Mouse (Mus musculus) midbrain, postnatal 0 days (tissue): ENCODE results near the gene Supt3. TPM values are rescaled to one million over a fixed set of nuclear protein-coding genes. Genes with fewer than 3 reads are reported as not detected.

Experiments used
- ATAC-seq: fragments of 200-750 bp; cut with Nextera tagmentation; 2 replicates; pipeline ENCODE4 v1.8.0; 2017; ENCODE audit warnings: moderate number of reproducible peaks, mild to moderate bottlenecking, moderate TSS enrichment, moderate library complexity; ENCODE audit not compliant: low FRiP score
- DNase-seq: peaks from one replicate; pipeline ENCODE4 v3.0.0-alpha.2; 2015; ENCODE audit warnings: low spot score
- H3K27ac ChIP-seq: fragments of 300-500 bp; sonication (generic); 2 replicates; pipeline ENCODE4 v1.5.1; 2014; ENCODE audit warnings: low read depth, mild to moderate bottlenecking, low read length, mixed read lengths
- H3K27me3 ChIP-seq: fragments of 300-500 bp; sonication (generic); 2 replicates; pipeline ENCODE4 v1.6.1; 2014; ENCODE audit warnings: low read length, control low read depth, mixed read lengths; ENCODE audit not compliant: insufficient read depth
- H3K36me3 ChIP-seq: fragments of 300-500 bp; sonication (generic); 2 replicates; pipeline ENCODE4 v1.6.1; 2014; ENCODE audit warnings: low read length, control low read depth, mixed read lengths; ENCODE audit not compliant: insufficient read depth
- H3K4me1 ChIP-seq: fragments of 300-500 bp; sonication (generic); 2 replicates; pipeline ENCODE4 v1.6.1; 2014; ENCODE audit warnings: mild to moderate bottlenecking, control low read depth, antibody characterized with exemption, low read length, mixed read lengths; ENCODE audit not compliant: insufficient read depth
- H3K4me2 ChIP-seq: fragments of 300-500 bp; sonication (generic); 2 replicates; pipeline ENCODE4 v1.6.1; 2014; ENCODE audit warnings: low read depth, mild to moderate bottlenecking, low read length, mixed read lengths; ENCODE audit not compliant: poor library complexity, severe bottlenecking
- H3K4me3 ChIP-seq: fragments of 300-500 bp; sonication (generic); 2 replicates; pipeline ENCODE4 v1.5.1; 2014; ENCODE audit warnings: low read depth, mild to moderate bottlenecking, low read length, moderate library complexity
- H3K9ac ChIP-seq: fragments of 300-500 bp; sonication (generic); replicated peaks from 2 replicates; pipeline ENCODE4 v1.6.1; 2014; ENCODE audit warnings: mild to moderate bottlenecking, low read length, moderate library complexity, mixed read lengths; ENCODE audit not compliant: poor library complexity, severe bottlenecking
- H3K9me3 ChIP-seq: fragments of 300-500 bp; sonication (generic); 2 replicates; pipeline ENCODE4 v1.6.1; 2016; ENCODE audit warnings: low read length, control low read depth
- CTCF ChIP-seq: IDR thresholded peaks from 2 replicates; pipeline ENCODE4 v1.5.1; 2016; ENCODE audit warnings: antibody characterized with exemption, mild to moderate bottlenecking
- WGBS: fragments of 180-500 bp; shearing (Covaris S2); extraction: QIAGEN DNeasy Blood & Tissue Kit; methylation state at CpG from one replicate; pipeline ENCODE4 v1.1.7; 2014; 5-methylcytosine and 5-hydroxymethylcytosine counted together
- polyA plus RNA-seq: library from polyadenylated mRNA; unstranded; fragments of >200 nt; fragmentation: Nextera tagmentation; extraction: Ambion mirVana; gene quantifications from 2 replicates; pipeline ENCODE4 v1.2.1, GENCODE M21; 2015
- total RNA-seq: library from RNA; depleted of rRNA; stranded (reverse); fragments of >200 nt; gene quantifications from 2 replicates; pipeline ENCODE4 v1.2.3, GENCODE M21; 2014

The Supt3 gene
- total and polyA plus RNA-seq, 2 experiments from 2014 or later: 5.7 to 23.3 TPM

DNA sequence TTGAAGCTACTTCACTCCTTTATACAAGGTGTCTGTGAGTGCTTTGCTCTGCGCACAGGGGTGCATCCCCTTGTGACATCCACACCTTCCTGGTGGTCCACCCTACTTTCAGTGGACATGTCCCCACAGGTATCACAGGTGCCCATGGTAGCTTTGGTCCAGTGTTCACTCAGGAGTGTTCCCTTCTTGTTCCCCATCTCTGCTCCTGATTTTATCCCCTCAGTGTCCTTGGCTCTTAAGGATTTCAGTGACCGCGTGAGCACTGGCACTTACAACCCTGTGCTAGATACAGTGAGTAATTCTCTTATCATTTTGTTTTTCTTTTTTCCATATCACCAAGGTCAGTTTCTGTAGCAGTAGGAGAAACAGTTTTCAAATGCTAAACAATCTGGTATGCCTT, 171.4 kb downstream of the Supt3 start:
- DNase-seq (no peak), ATAC-seq (no peak)
- Histone ChIP-seq H3K36me3 (no peaks in the 10 kb centered on the region), H3K9me3 (no peaks in the 10 kb centered on the region), H3K4me2 (no peak overlapping the region), H3K4me3 (no peak overlapping the region), H3K4me1 (no peaks in the 10 kb centered on the region), H3K9ac (no peak overlapping the region), H3K27ac (no peak overlapping the region), H3K27me3 (no peaks in the 10 kb centered on the region)
- TF ChIP-seq CTCF: no peak
- 97% methylated on average over 3 of the region's 3 CpGs for WGBS

DNA sequence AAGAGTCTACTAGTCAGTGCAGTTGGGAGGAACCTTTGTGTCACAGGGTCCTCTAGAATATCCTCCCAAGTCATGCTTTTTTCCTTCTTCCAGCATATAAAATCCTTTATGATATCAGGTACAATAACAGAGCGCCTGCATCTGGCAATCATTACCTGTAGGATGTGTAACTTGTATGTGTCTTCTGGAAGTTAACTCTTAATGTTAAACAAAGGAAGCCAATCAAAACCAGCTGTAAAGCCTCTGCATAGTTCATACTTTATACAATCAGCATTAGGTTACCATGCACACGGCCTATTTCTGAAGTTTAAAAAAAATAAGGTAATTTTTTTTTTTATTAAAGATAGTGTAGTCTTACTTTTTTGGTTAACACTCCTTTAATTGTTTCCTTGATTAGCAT, 179.7 kb downstream of the Supt3 start:
- Histone ChIP-seq H3K27ac (no peak overlapping the region), H3K36me3 (no peaks in the 10 kb centered on the region), H3K4me3 (no peak overlapping the region), H3K9ac (no peak overlapping the region), H3K27me3 (no peaks in the 10 kb centered on the region), H3K9me3 (no peaks in the 10 kb centered on the region), H3K4me2 (no peak overlapping the region), H3K4me1 (no peaks in the 10 kb centered on the region)
- no peak for ATAC-seq
- no peak for TF ChIP-seq CTCF
- no peak for DNase-seq
- 97% methylated on average over 2 of the region's 2 CpGs for WGBS

DNA sequence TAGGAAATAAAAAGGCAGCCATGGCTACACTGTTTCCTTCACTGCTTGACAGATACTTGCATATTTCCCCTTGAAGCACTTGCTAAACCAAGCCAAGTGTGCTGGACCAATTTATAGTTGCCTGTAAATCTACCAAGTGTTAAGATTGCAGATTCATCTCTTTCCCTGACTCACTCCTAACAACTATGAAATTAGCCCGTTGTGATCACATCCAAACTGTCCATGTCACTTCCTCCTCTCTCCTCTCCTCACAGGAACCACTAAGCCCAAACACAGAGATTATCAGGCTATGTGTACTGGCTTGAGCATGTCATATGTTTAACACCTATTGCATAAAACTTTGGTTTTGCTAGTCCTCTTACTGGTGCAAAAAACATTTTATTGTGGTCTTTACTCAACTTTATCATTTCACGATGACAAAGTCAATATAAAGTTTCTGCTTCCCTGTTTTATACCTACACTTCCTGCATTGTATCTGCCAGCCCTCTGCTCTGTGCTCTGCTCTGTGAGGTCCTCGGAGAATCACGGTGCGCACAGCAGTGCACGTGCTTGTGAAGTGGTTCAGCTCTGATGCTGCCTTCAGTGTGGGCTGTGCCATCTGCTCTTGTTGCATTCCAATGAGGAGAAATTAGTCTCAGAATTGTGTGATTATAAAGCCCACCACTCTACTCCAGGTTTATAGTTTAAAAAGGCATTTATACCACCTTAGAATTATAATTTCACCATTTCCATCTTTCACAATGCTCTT, 186.3 kb downstream of the Supt3 start:
- no peak overlapping the region for H3K4me3 ChIP-seq
- H3K4me2 ChIP-seq: no peak overlapping the region
- no peaks in the 10 kb centered on the region for H3K27me3 ChIP-seq
- H3K9ac ChIP-seq: no peak overlapping the region
- 70% methylated on average over 6 of the region's 6 CpGs for WGBS
- H3K9me3 ChIP-seq: no peaks in the 10 kb centered on the region
- no peak for TF ChIP-seq CTCF
- H3K27ac ChIP-seq: no peak overlapping the region
- no peaks in the 10 kb centered on the region for H3K36me3 ChIP-seq
- ATAC-seq: no peak
- no peak for DNase-seq
- no peaks in the 10 kb centered on the region for H3K4me1 ChIP-seq

DNA sequence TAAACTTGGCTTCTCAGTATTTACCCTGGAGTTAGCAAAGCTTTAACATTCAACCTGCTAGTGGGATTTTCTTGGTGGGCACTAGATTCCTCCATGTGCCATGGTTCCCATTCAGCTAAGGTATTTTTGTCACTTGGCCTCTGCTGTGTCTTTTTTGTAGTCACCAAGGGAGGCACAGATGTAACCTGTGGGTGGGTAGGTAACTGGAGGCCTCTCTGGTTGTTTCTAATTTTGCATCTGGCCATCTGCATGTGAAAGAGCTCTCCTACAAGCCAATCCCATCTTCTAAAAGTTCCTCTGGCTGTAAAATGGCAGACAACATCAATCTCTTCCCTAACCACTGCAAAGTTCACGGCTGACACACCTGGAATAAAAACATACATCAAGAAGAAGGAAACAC, 190.2 kb downstream of the Supt3 start:
- no peak overlapping the region for H3K4me3 ChIP-seq
- WGBS: 90% methylated on average over 1 of the region's 1 CpGs
- H3K4me1 ChIP-seq: no peaks in the 10 kb centered on the region
- no peak overlapping the region for H3K4me2 ChIP-seq
- DNase-seq: no peak
- H3K27ac ChIP-seq: no peak overlapping the region
- H3K9ac ChIP-seq: no peak overlapping the region
- H3K9me3 ChIP-seq: no peaks in the 10 kb centered on the region
- no peaks in the 10 kb centered on the region for H3K36me3 ChIP-seq
- no peak for ATAC-seq
- no peaks in the 10 kb centered on the region for H3K27me3 ChIP-seq
- no peak for TF ChIP-seq CTCF

DNA sequence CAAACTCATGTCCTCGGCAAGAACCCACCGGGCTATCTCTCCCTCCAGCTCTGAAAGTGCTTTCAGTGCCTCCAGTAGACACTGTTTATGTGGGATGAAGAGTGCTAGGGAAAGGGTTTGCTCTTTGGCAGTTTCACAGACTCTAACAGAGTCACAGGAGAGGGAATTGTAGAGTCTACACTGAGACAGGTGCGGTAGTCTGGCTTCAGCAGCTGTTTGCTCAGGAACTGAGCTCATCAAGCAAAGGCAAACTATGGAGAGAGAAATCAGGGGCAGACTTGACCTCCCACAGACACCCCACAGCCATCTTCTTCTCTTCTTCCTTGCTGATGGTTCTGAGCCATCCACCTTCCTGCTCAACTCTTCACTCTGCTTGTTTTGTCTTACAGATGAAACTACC, 193.3 kb downstream of the Supt3 start:
- Histone ChIP-seq H3K4me1 (no peaks in the 10 kb centered on the region), H3K9ac (no peak overlapping the region), H3K4me2 (no peak overlapping the region), H3K36me3 (no peaks in the 10 kb centered on the region), H3K9me3 (no peaks in the 10 kb centered on the region), H3K27ac (no peak overlapping the region), H3K27me3 (no peaks in the 10 kb centered on the region), H3K4me3 (no peak overlapping the region)
- DNase-seq (no peak), ATAC-seq (no peak)
- WGBS: 93% methylated on average over 3 of the region's 3 CpGs
- TF ChIP-seq CTCF: no peak

DNA sequence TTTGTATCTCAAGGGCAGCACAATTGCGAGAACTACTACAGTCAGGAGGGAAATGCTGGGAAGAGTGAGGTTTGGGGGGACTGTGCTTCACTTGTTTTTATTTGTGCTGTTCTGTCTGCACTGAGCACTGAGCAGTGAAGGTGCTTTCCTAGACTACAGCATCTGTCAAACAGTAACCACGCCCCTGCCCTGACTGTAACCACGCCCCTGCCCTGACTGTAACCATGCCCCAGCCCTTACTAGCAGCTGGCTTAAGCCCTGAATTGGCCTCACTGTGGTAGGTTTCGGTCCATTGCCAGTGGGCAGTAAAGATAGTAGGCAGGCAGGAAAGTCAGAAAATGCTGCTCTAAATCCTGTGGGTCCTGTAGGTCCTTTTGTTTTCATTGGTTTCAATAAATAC, 196.5 kb downstream of the Supt3 start:
- H3K36me3 ChIP-seq: no peaks in the 10 kb centered on the region
- no peaks in the 10 kb centered on the region for H3K4me1 ChIP-seq
- H3K4me3 ChIP-seq: no peak overlapping the region
- DNase-seq (no peak), ATAC-seq (no peak)
- H3K27ac ChIP-seq: no peak overlapping the region
- no peak overlapping the region for H3K4me2 ChIP-seq
- no peak for TF ChIP-seq CTCF
- H3K9ac ChIP-seq: no peak overlapping the region
- H3K27me3 ChIP-seq: no peaks in the 10 kb centered on the region
- H3K9me3 ChIP-seq: no peaks in the 10 kb centered on the region
- WGBS: 61% methylated on average over 4 of the region's 4 CpGs
